Mouse (Mus musculus) layer of hippocampus, postnatal 10 days (tissue): Measurements from ENCODE around the gene Dvl1. TPM values are rescaled to one million over a fixed set of nuclear protein-coding genes. Genes with fewer than 3 reads are reported as not detected.
A peak's percentile ranks its signal among the peaks of the same experiment; 100 is the strongest.

Experiments used
- DNase-seq, 2 experiments: peaks; one replicate each; pipeline ENCODE4 v3.0.0; 2021; ENCODE audit warnings: low spot score in 2 of 2
- total RNA-seq, 2 experiments: library from RNA; stranded (reverse); gene quantifications; 2 replicates each; pipeline ENCODE4 v1.2.3; 2021

The Dvl1 gene
- total RNA-seq, 2 experiments from 2014 or later: 69.5 to 82.8 TPM

DNA sequence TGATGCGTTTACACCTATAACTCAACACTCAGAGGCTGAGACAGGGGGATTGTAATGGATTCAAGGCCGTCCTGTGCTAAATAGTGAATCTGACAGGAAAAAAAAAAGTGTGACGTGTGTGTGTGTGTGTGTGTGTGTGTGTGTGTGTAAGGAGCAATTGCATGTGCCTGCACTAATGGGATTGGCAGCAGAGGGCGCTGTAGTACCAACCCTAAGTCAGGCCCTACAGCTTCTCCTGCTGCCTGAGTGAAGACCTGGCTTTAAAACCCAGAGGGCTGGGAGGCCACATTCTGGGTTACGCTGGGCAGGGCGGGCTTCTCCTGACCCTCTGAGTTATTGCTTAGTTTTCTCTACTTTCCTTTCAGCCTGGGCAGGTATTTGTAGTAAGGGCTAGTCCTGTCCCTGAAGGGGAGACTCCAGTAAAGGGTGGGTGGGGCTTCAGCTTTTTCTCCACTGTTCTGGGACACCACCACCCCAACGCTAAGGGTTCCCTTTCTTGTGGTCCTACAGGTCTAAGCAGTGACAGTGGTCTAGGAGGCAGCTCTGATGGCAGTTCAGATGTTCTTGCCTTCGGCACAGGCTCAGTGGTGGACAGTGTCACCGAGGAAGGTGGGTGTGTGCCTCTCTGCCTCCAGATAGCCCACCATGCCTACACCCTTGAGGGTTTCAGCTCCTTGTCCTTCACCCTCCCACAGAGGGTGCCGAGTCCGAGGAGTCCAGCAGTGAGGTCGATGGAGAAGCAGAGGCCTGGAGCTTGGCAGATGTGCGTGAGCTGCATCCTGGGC lies 57.3 kb downstream of the Dvl1 start:
- peak; percentile 47 to 58 for DNase-seq

- DNase-seq: peak in 1 of 2 experiments; percentile 6
Measured at GRCm38 (mm10) chr4:155905634-155906033, 58.4 kb downstream of the Dvl1 start.

DNA sequence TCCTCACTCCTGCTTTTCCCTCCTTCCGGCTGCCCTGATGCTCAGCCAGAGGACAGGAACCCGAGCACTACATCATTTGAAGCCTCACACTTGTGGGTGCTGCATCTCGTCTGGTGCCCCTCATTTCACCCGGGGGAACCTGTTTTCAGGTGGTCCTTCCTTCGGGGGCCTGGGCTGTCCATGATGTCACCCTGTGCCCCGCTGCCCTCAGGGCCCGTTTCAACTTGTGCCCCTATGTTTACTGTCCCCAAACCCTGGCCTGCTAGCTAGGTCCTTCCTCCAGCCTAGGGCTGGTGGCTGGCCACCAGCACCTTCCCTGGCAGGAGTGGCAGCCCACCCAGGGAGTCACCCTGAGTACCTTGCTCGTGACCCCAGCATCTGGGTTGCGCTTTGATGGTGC lies 58.9 kb downstream of the Dvl1 start:
- DNase-seq: peak; percentile 3 to 13

GRCm38 (mm10) chr4:155907003-155907402 lies 59.8 kb downstream of the Dvl1 start:
- DNase-seq: peak; percentile 4 to 11

DNA sequence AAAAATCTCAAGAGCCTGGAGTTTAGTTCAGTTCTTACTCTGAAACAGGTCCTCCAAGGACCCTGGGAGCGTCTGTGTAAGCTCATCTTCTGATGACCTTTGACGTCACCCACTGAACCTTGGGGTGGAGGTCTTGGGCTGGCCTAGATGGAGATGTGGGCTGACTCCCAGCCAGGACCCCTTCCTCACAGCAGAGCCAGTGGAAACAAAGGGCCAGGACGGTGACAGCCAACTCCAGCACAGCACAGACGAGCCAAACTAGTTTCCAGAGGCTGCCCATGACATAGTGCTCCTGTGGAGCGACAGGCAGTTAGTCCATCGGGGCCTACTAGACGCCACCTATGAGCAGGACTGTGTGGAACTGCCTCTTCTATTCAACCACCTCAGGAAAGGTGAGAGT lies 61.1 kb downstream of the Dvl1 start:
- peak; percentile 7 to 15 for DNase-seq

DNA sequence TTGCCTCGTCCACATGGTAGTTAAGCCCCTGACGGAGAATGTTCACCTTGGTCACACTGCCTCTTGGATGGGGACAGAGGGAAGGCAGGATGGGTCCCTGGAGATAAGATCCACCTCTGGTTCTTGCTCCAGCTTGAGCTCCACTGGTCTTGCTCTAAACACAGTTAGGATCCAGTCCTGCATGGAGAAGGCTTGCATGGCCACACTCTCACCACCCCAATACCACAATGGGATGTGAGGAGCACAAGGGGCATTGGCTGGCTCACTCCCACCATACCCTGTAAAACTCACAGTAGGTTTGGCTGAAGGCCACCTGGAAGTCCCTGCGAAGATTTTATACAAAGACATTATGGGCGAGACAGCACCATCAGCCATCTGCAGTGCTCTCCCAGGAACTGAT lies 61.5 kb downstream of the Dvl1 start:
- peak; percentile 3 to 11 for DNase-seq

Other genes starting within 250 kb of the Dvl1 start
- gene Slc35e2, start 246.0 kb upstream of the Dvl1 start, total RNA-seq: 10 to 100 TPM; 37.9 to 38.6 TPM
- 10 to 100 TPM; 53.5 to 59.7 TPM for gene Cdk11b, start 222.5 kb upstream of the Dvl1 start, total RNA-seq
- not detected for gene Gm10563, start 202.0 kb upstream of the Dvl1 start, total RNA-seq
- gene Mmp23, start 194.0 kb upstream of the Dvl1 start, total RNA-seq: 1 to 10 TPM; 2.7 to 4.1 TPM
- gene Mib2, start 178.2 kb upstream of the Dvl1 start, total RNA-seq: 10 to 100 TPM; 89.1 to 96.6 TPM
- 10 to 100 TPM; 21.9 to 22.3 TPM for gene Fndc10, start 153.1 kb upstream of the Dvl1 start, total RNA-seq
- 10 to 100 TPM; 77.2 to 81.7 TPM for gene Ssu72, start 142.6 kb upstream of the Dvl1 start, total RNA-seq
- 10 to 100 TPM; 44.8 to 45.2 TPM for gene Tmem240, start 112.6 kb upstream of the Dvl1 start, total RNA-seq
- 10 to 100 TPM; 68.7 to 71.4 TPM for gene Atad3a, start 86.3 kb upstream of the Dvl1 start, total RNA-seq
- 10 to 100 TPM; 16.3 to 18.2 TPM for gene Vwa1, start 72.7 kb upstream of the Dvl1 start, total RNA-seq
- gene Tmem88b, start 61.5 kb upstream of the Dvl1 start, total RNA-seq: 1 to 10 TPM; 3.5 to 4.5 TPM
- not detected for gene Ankrd65, start 57.0 kb upstream of the Dvl1 start, total RNA-seq
- gene Mrpl20, start 44.5 kb upstream of the Dvl1 start, total RNA-seq: 100 to 1,000 TPM; 109 to 114 TPM
- gene Ccnl2, start 34.9 kb upstream of the Dvl1 start, total RNA-seq: 10 to 100 TPM; 75.5 to 83.2 TPM
- 10 to 100 TPM; 66.7 to 77.0 TPM for gene Aurkaip1, start 16.1 kb upstream of the Dvl1 start, total RNA-seq
- gene Mxra8, start 7.7 kb upstream of the Dvl1 start, total RNA-seq: 10 to 100 TPM; 14.1 to 16.0 TPM
- gene Tas1r3, start 16.0 kb downstream of the Dvl1 start, total RNA-seq: under 1 TPM; 0.27 to 0.30 TPM
- gene Cptp, start 22.0 kb downstream of the Dvl1 start, total RNA-seq: 10 to 100 TPM; 28.1 to 32.2 TPM
- 10 to 100 TPM; 35.9 to 41.0 TPM for gene Ints11, start 22.1 kb downstream of the Dvl1 start, total RNA-seq
- gene Pusl1, start 44.4 kb downstream of the Dvl1 start, total RNA-seq: 10 to 100 TPM; 68.1 to 77.0 TPM
- gene Acap3, start 44.4 kb downstream of the Dvl1 start, total RNA-seq: 100 to 1,000 TPM; 145 to 162 TPM
- gene Ube2j2, start 96.4 kb downstream of the Dvl1 start, total RNA-seq: 10 to 100 TPM; 93.3 to 97.5 TPM
- gene C1qtnf12, start 114.9 kb downstream of the Dvl1 start, total RNA-seq: 10 to 100 TPM; 25.9 to 29.7 TPM
- gene B3galt6, start 145.2 kb downstream of the Dvl1 start, total RNA-seq: 10 to 100 TPM; 10.6 to 11.6 TPM
- 100 to 1,000 TPM; 128 to 136 TPM for gene Sdf4, start 145.5 kb downstream of the Dvl1 start, total RNA-seq
- 1 to 10 TPM; 1.2 to 2.2 TPM for gene Tnfrsf4, start 166.4 kb downstream of the Dvl1 start, total RNA-seq
- gene Tnfrsf18, start 178.8 kb downstream of the Dvl1 start, total RNA-seq: not detected
- under 1 TPM; 0.13 to 0.16 TPM for gene Ttll10, start 212.0 kb downstream of the Dvl1 start, total RNA-seq